Mouse (Mus musculus) hindbrain, postnatal 0 days (tissue): ENCODE results near the gene Eml4. TPM values are rescaled to one million over a fixed set of nuclear protein-coding genes. Genes with fewer than 3 reads are reported as not detected.
A peak's percentile ranks its signal among the peaks of the same experiment; 100 is the strongest.

ENCODE experiments used
- ATAC-seq: fragments of 200-750 bp; cut with Nextera tagmentation; 2 replicates; pipeline ENCODE4 v1.8.0; 2017; ENCODE audit warnings: mild to moderate bottlenecking, moderate TSS enrichment, moderate library complexity
- DNase-seq: peaks from one replicate; pipeline ENCODE4 v3.0.0-alpha.2; 2015; ENCODE audit warnings: low spot score
- H3K27ac ChIP-seq: fragments of 300-500 bp; sonication (generic); 2 replicates; pipeline ENCODE4 v1.5.1; 2014; ENCODE audit warnings: mild to moderate bottlenecking
- H3K27me3 ChIP-seq: fragments of 300-500 bp; sonication (generic); 2 replicates; pipeline ENCODE4 v1.6.1; 2014; ENCODE audit warnings: low read length, mixed read lengths; ENCODE audit not compliant: insufficient read depth
- H3K36me3 ChIP-seq: fragments of 300-500 bp; sonication (generic); 2 replicates; pipeline ENCODE4 v1.6.1; 2014; ENCODE audit warnings: low read length, mixed read lengths; ENCODE audit not compliant: insufficient read depth
- H3K4me1 ChIP-seq: fragments of 300-500 bp; sonication (generic); 2 replicates; pipeline ENCODE4 v1.6.1; 2014; ENCODE audit warnings: antibody characterized with exemption, low read length, mixed read lengths; ENCODE audit not compliant: insufficient read depth
- H3K4me2 ChIP-seq: fragments of 300-500 bp; sonication (generic); 2 replicates; pipeline ENCODE4 v1.6.1; 2014; ENCODE audit warnings: low read depth, mild to moderate bottlenecking, low read length, moderate library complexity, mixed read lengths
- H3K4me3 ChIP-seq: fragments of 300-500 bp; sonication (generic); 2 replicates; pipeline ENCODE4 v1.5.1; 2014; ENCODE audit warnings: low read length
- H3K9ac ChIP-seq: fragments of 300-500 bp; sonication (generic); replicated peaks from 2 replicates; pipeline ENCODE4 v1.6.1; 2014; ENCODE audit warnings: mild to moderate bottlenecking, low read length, moderate library complexity, mixed read lengths
- H3K9me3 ChIP-seq: fragments of 300-500 bp; sonication (generic); 2 replicates; pipeline ENCODE4 v1.6.1; 2016; ENCODE audit warnings: low read length, mixed read lengths
- CTCF ChIP-seq: IDR thresholded peaks from 2 replicates; pipeline ENCODE4 v1.5.1; 2016; ENCODE audit warnings: antibody characterized with exemption, control low read depth, low read depth
- WGBS: fragments of 180-500 bp; shearing (Covaris S2); extraction: QIAGEN DNeasy Blood & Tissue Kit; methylation state at CpG from one replicate; pipeline ENCODE4 v1.1.7; 2014; 5-methylcytosine and 5-hydroxymethylcytosine counted together
- polyA plus RNA-seq: library from polyadenylated mRNA; unstranded; fragments of >200 nt; fragmentation: Nextera tagmentation; extraction: Ambion mirVana; gene quantifications from 2 replicates; pipeline ENCODE4 v1.2.1, GENCODE M21; 2015
- total RNA-seq: library from RNA; depleted of rRNA; stranded (reverse); fragments of >200 nt; gene quantifications from 2 replicates; pipeline ENCODE4 v1.2.3, GENCODE M21; 2014

The Eml4 gene
- total and polyA plus RNA-seq, 2 experiments from 2014 or later: 20.2 to 42.9 TPM

DNA sequence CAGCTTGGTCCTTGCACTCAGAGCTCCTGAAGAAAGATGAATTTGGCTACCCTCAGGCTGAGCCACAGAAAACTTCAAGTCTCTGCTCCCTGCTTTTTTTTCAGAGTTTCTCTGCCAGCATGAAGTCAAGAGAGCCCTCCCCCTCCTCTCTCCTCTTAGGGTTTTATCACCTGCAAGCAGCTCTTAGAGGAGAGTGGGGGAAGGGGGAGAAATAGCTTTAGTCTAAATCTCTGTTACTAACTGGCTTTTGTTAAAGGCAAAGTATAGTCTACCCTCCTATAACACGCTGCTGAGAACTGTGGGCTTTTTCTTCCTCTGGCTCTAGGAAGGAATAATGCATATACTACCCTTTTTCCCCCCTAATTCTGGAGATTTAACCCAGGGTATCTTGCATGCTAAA is 41.5 kb upstream of the Eml4 start:
- no peaks in the 10 kb centered on the region for H3K4me1 ChIP-seq
- no peak overlapping the region for H3K9ac ChIP-seq
- H3K36me3 ChIP-seq: no peaks in the 10 kb centered on the region
- no peak overlapping the region for H3K27ac ChIP-seq
- no peaks in the 10 kb centered on the region for H3K27me3 ChIP-seq
- TF ChIP-seq CTCF: no peak
- H3K9me3 ChIP-seq: no peaks in the 10 kb centered on the region
- 25% methylated on average over 1 of the region's 1 CpGs for WGBS
- H3K4me2 ChIP-seq: no peak overlapping the region
- DNase-seq: no peak
- no peak overlapping the region for H3K4me3 ChIP-seq
- no peak for ATAC-seq

DNA sequence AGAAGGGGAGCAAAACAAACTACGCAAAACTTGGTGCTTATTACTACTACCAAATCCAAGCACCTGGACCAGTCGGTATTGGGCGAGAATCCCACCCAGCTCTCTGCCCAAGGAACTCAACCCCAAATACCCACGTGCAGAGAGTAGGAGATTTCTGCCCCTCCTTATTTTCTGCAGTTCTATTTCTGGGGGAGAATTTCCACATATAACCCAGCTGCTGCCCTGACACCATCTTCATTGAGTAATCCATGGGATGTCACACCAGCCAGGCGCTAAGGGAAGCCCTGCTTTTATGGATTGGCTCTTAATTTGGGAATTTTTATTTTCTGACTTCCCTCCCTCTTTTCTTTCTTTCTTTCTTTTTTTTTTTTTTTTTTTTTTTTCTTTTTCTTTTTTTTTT is 38.9 kb upstream of the Eml4 start:
- ATAC-seq (no peak), DNase-seq (no peak)
- WGBS: 61% methylated on average over 5 of the region's 5 CpGs
- TF ChIP-seq CTCF: no peak
- Histone ChIP-seq H3K4me2 (no peak overlapping the region), H3K27me3 (no peaks in the 10 kb centered on the region), H3K27ac (no peak overlapping the region), H3K9me3 (no peaks in the 10 kb centered on the region), H3K9ac (no peak overlapping the region), H3K36me3 (no peaks in the 10 kb centered on the region), H3K4me1 (no peaks in the 10 kb centered on the region), H3K4me3 (no peak overlapping the region)

DNA sequence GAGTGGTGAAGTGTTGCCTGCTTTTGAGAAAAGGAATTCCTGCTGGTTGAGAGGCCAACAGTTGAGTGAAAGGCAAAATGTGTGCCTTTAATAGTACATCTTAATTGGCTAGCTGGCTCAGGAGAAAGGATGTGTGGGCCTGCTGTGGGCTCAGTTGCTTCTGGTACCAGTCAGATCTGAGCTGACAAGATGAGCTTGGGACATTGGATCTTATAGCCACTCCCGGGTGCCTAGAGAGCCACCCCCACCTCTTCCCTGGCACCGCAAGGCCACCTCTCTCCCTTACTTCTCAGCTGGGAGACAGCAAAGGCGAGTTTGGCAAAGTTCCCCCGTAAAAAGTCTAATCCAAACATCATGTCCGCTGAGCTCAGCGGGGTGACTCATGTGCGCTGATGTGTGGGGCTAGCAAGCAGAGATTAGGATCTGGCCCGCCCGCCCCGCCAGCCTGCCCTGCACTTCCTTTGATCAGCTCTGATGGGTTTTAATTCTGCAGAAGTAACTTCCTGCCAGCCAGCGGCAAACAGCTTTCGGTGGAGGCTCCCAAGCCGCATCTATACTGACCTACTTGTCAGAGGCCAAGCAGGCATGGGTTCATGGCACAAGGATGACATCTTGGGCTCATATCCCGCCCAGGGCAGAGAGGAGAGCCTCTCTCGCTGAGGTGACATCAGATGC is 38.4 kb upstream of the Eml4 start:
- Histone ChIP-seq H3K36me3 (no peaks in the 10 kb centered on the region), H3K9me3 (no peaks in the 10 kb centered on the region), H3K27ac (no peak overlapping the region), H3K4me3 (no peak overlapping the region), H3K4me1 (no peaks in the 10 kb centered on the region), H3K9ac (no peak overlapping the region), H3K27me3 (no peaks in the 10 kb centered on the region), H3K4me2 (peak overlapping the region; percentile 39)
- TF ChIP-seq CTCF: no peak
- 13% methylated on average over 15 of the region's 15 CpGs for WGBS
- DNase-seq: peak; percentile 55
- ATAC-seq: peak; percentile 59

DNA sequence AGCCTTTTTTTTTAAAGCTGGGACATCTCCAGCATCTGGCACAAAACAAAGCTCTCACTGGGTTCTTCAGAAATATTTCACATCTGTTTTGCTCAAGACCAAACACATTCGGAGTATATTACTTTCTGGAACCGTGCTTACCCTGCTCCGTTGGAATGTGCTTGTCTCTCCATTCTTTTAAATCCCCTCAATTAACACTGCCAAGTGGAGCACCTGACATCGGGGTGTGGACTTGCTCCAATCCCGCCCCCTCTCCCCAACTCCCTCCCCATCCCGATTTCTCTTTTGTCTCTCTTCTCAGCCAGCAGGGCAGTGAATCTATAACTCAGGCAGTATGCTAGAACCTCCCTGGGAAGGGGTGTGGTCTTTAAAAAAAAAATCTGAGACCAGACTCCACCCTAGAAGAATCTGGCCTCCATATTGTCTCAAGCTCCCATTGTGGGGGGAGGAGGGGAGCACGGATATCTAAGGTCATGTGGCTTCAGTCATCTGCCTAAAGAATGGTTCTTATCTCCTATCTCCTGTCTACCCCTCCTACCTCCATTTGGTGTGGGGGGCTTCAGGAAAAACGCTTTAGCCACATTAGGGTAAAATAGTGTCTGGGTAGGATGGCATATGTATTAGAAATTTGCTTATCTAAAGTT is 37.6 kb upstream of the Eml4 start:
- no peaks in the 10 kb centered on the region for H3K27me3 ChIP-seq
- no peak overlapping the region for H3K4me3 ChIP-seq
- no peak for TF ChIP-seq CTCF
- H3K4me1 ChIP-seq: no peaks in the 10 kb centered on the region
- ATAC-seq: no peak
- H3K36me3 ChIP-seq: no peaks in the 10 kb centered on the region
- no peak overlapping the region for H3K27ac ChIP-seq
- no peak for DNase-seq
- H3K9me3 ChIP-seq: no peaks in the 10 kb centered on the region
- H3K4me2 ChIP-seq: no peak overlapping the region
- 52% methylated on average over 8 of the region's 8 CpGs for WGBS
- no peak overlapping the region for H3K9ac ChIP-seq

DNA sequence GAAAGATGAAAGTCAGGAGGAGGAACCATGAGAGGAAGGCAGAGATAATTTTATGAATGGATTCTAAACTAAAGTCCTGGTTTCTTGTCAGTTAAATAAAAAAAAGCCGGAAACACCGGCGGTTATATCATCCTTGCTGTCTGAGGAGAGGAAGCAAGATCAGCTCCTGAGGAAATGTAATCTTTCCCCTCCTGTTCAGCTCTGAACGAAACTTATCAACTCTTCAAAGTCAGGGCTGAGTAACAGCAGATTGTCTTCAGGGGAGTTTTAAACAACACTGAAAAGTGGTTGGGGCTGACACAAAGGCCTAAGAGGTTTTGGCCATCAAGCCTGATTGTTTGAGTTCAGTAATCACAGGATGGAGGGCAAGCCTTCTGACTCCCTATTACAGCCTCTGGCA is 35.3 kb upstream of the Eml4 start:
- H3K4me2 ChIP-seq: no peak overlapping the region
- H3K27me3 ChIP-seq: no peaks in the 10 kb centered on the region
- H3K9me3 ChIP-seq: no peaks in the 10 kb centered on the region
- no peak overlapping the region for H3K27ac ChIP-seq
- no peak overlapping the region for H3K4me3 ChIP-seq
- ATAC-seq: no peak
- no peak for DNase-seq
- WGBS: 75% methylated on average over 4 of the region's 4 CpGs
- H3K4me1 ChIP-seq: no peaks in the 10 kb centered on the region; the same call in 1 of the 2 replicates
- no peaks in the 10 kb centered on the region for H3K36me3 ChIP-seq
- H3K9ac ChIP-seq: no peak overlapping the region
- TF ChIP-seq CTCF: no peak

DNA sequence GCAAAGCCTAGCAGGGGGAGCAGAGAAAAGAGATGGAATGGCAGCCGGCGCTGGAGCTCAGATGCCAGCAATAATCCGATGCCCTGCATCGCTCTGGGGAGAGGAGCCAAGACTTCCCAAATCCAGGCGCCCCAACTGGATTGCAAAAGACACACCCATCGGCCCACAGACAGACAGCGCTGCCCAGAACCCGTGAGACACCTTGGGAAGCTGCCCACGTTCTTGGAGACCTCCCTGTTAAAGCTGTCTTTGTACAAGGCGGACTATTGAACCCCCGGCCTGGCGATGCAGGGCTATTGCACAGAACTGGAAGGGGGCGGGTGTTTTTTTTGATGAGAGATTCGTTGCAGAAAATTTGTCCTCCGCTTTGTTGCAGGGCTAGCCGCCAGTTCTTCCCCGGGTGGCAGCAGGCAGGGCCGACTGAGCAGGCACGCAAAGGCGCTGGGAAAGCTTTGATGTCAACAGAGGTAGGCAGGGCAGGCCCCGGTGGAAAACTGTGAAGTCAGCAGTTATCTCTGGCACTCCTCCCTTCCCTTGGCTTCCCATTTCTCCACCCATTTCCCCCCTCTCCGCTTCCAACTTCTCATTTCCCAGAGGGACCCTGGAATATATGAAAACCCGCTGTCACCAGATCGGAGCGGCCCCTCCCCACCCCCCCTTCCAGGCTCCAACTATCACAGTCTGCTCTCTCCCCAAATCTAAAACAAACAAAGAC is 28.0 kb upstream of the Eml4 start:
- Histone ChIP-seq H3K27me3 (no peaks in the 10 kb centered on the region), H3K4me3 (peak overlapping the region; percentile 27), H3K36me3 (no peaks in the 10 kb centered on the region), H3K27ac (peak overlapping the region; percentile 45; the same call in 1 of the 2 replicates), H3K4me2 (peak overlapping the region; percentile 56), H3K9ac (peak overlapping the region; percentile 28), H3K4me1 (peaks cover 9% of the 10 kb centered on the region; the same call in 1 of the 2 replicates), H3K9me3 (no peaks in the 10 kb centered on the region)
- 7% methylated on average over 25 of the region's 25 CpGs for WGBS
- peak; percentile 45 for DNase-seq
- TF ChIP-seq CTCF: no peak
- peak; percentile 63 for ATAC-seq
